Mouse (Mus musculus): Measurements from ENCODE around the gene Rasl12.

DNA sequence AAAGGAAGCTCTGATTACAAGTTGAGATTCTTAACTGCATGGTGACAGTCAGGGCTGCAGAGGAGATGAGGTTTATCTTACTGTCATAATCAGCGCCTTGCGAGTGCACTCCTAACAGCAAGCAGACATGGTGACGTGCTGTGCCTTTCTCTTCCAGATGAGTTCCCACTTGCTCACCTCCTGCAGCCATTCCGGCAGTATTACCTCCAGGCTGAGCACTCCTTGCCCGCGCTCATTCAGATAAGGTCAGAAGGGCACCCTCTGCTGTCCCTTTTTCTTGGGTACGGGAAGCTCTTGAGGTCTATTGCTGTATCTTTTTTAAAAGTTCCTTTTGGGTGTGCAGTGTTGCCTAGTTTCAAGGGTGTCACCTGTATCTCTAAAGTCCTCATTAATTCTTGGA is 41.7 kb upstream of the Rasl12 start:
- TF ChIP-seq CTCF (IDR thresholded peaks at IDR 0.05; ENCODE audit: control insufficient read depth, insufficient read depth, insufficient read length), result no peak
- TF ChIP-seq MAX (IDR thresholded peaks at IDR 0.05), result no peak
- TF ChIP-seq MYOD1 (IDR thresholded peaks at IDR 0.05; ENCODE audit: control insufficient read depth, insufficient read length, low read depth), result no peak
- no peak for TF ChIP-seq CEBPB (IDR thresholded peaks at IDR 0.05; ENCODE audit: low read depth)

Measured in C2C12 (cell line).